Comparison of ENCODE assay signal across 26 mouse cellular contexts in the genomic region with DNA sequence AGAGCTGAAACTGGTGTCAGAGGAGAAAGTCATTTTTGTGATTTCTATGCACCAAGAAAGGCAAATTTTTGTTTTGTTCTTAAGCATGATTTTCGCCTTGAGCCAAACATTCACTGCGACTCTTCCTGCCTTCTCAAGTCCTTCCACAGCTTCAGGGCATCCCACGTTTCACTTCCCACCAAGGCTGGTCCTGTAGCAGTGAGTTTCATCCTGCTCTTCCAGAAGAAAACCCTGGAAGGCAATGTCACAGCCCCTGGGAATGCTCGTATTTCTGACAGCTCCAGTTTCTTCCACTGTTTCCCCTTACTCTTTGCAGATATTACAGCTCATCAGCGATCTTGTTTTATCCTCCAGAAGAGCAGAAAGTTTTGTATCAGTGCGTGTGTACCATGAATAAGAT.
"Had no signal": no experiment of that assay in that cellular context is flagged by ENCODE, and none has a peak within 500 bp of the region (broad histone marks: within the 10 kb centered on the region; RNA-seq: fewer than 3 reads in every experiment).

No protein-coding gene starts in this region.

- H3K4me2 ChIP-seq: heart, embryonic 12.5 days; hindbrain, embryonic 12.5 days; hindbrain, embryonic 15.5 days; kidney, embryonic 15.5 days; limb, embryonic 13.5 days; limb, embryonic 15.5 days; liver, embryonic 12.5 days had no signal

- H3K27ac ChIP-seq: gastrocnemius, adult 2 months; heart, adult 2 months; hindbrain, embryonic 10.5 days; hindbrain, embryonic 12.5 days; hindbrain, embryonic 15.5 days; hindbrain, postnatal 0 days; kidney, embryonic 15.5 days; kidney, postnatal 0 days; limb, embryonic 13.5 days; limb, embryonic 15.5 days; liver, embryonic 12.5 days; liver, embryonic 14.5 days had no signal

- ATAC-seq: hindbrain, postnatal 0 days; intestine, embryonic 16.5 days; liver, embryonic 12.5 days had no signal

- H3K4me3 ChIP-seq: gastrocnemius, adult 2 months; heart, adult 2 months; heart, embryonic 12.5 days; hindbrain, embryonic 10.5 days; hindbrain, embryonic 12.5 days; hindbrain, embryonic 15.5 days; kidney, embryonic 15.5 days; limb, embryonic 13.5 days; limb, embryonic 15.5 days; liver, embryonic 12.5 days had no signal

- H3K27me3 ChIP-seq: hindbrain, embryonic 12.5 days; hindbrain, embryonic 15.5 days; kidney, embryonic 15.5 days; limb, embryonic 15.5 days had no signal

- H3K4me1 ChIP-seq: hindbrain, embryonic 12.5 days; liver, embryonic 12.5 days had no signal

- H3K9ac ChIP-seq: heart, embryonic 12.5 days; hindbrain, embryonic 12.5 days; hindbrain, embryonic 15.5 days; kidney, embryonic 15.5 days; limb, embryonic 13.5 days; limb, embryonic 15.5 days; liver, embryonic 12.5 days; liver, embryonic 14.5 days had no signal

- H3K9me3 ChIP-seq: heart, embryonic 12.5 days; hindbrain, embryonic 10.5 days; hindbrain, embryonic 12.5 days; hindbrain, embryonic 15.5 days; kidney, embryonic 15.5 days; limb, embryonic 13.5 days; limb, embryonic 15.5 days; liver, embryonic 12.5 days had no signal

- DNase-seq: gastrocnemius, adult 2 months; gastrocnemius, postnatal 10 days; gastrocnemius, postnatal 25 days; heart, adult 2 months; heart, postnatal 10 days; heart, postnatal 4 days; kidney, adult 11 months; kidney, adult 2 months; kidney, adult 9 months; kidney, postnatal 14 days; kidney, postnatal 36 days; layer of hippocampus, postnatal 36 days; left cerebral cortex, postnatal 4 days; lung, adult 18-20 months had no signal

- H3K36me3 ChIP-seq: heart, embryonic 12.5 days; hindbrain, embryonic 10.5 days; hindbrain, embryonic 12.5 days; hindbrain, embryonic 15.5 days; kidney, embryonic 15.5 days; limb, embryonic 13.5 days; limb, embryonic 15.5 days; liver, embryonic 12.5 days had no signal
